In the genomic region with DNA sequence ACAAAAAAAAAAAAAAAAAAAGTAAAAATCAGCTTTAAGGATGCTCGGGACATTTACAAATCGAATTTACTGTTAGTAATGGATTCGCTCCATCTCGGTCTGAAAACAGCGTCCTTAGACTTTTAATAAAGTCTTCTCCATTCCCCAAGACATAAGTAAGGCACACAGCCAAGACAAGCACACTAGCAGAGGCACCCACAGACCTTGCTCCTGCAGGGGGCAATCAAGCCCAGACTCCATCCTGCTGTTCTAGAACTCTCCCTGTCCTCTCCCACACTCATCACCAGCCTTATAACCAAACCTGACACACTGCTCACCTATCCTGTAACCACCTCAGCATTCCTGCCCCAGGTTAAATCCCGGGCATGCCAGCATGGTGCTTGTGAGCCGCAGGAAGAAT, we compare ENCODE assay signal across 9 mouse cellular contexts. TPM values are rescaled to one million over a fixed set of nuclear protein-coding genes. Genes with fewer than 3 reads are reported as not detected.
DNase-seq lines count a peak whose midpoint lies in the region; ATAC-seq and TF ChIP-seq lines count a peak whose summit lies in the region.
"Had no signal": no experiment of that assay in that cellular context is flagged by ENCODE, and none has a peak within 500 bp of the region (broad histone marks: within the 10 kb centered on the region; RNA-seq: fewer than 3 reads in every experiment).

No protein-coding gene starts in this region.

- H3K36me3 ChIP-seq in kidney, adult 2 months (ENCODE audit: control insufficient read depth, insufficient read depth, low read length) = no peaks in the 10 kb centered on the region

- WGBS in kidney, adult 2 months = 65% methylated on average over 7 of the region's 7 CpGs

- no peak overlapping the region for H3K4me3 ChIP-seq in kidney, adult 2 months (ENCODE audit: insufficient read depth, low read depth, low read length)

- no peaks in the 10 kb centered on the region for H3K27me3 ChIP-seq in kidney, adult 2 months (replicated peaks; ENCODE audit: control insufficient read depth, insufficient read depth, low read length)

- no peak; the same call in 1 of the 2 replicates for TF ChIP-seq CTCF in kidney, adult 2 months (conservative IDR thresholded peaks at IDR 0.05; ENCODE audit: insufficient read depth, insufficient read length, low read depth, low read length)

- peak; percentile 36 for ATAC-seq in frontal cortex, adult (ENCODE audit: low TSS enrichment)
- ATAC-seq in inflammation-experienced regulatory T-cells, adult 6 months = no peak
- ATAC-seq: CD4-positive, CD25-positive, alpha-beta regulatory T cell, adult 4 months had no signal

- no peak for DNase-seq in frontal cortex, postnatal 36 days (ENCODE audit: low spot score in 2 of 2)
- peak; percentile 54 for DNase-seq in heart, adult 8-10 months (ENCODE audit: low spot score)
- peak; percentile 60 for DNase-seq in kidney, adult 2 months
- DNase-seq in lung, postnatal 25 days (ENCODE audit: low spot score) = peak; percentile 54
- DNase-seq in ovary, postnatal 14 days (ENCODE audit: low spot score) = no peak
- no peak for DNase-seq in natural killer cell, adult 2 months (ENCODE audit: low spot score in 2 of 2)

- peak overlapping the region; percentile 86 for H3K27ac ChIP-seq in kidney, adult 2 months (ENCODE audit: insufficient read depth, low read depth, low read length)

- peaks cover 4% of the 10 kb centered on the region for H3K4me1 ChIP-seq in kidney, adult 2 months (ENCODE audit: control insufficient read depth, insufficient read depth, low read length)

- TF ChIP-seq POLR2A in kidney, adult 2 months (IDR thresholded peaks at IDR 0.05; ENCODE audit: low read depth, low read length) = no peak

RNA-seq across cellular contexts. Expression of a gene that starts 52.9 kb away (rescaled TPM):
- 100 to 1,000 TPM in 2 of 4 experiments, 10 to 100 TPM in 2; 86.3 to 134 (median 102) TPM for total RNA-seq in heart, adult 8-10 months (2022)
- 10.6 and 11.0 TPM in 2 replicates for polyA plus RNA-seq in kidney, adult 2 months (2012; rRNA removed)
- under 1 TPM in 2 of 3 experiments, not detected in 1; 0.04 to 0.07 TPM for polyA plus RNA-seq in inflammation-experienced regulatory T-cells, adult 6 months (2017; shearing (Covaris generic))
- polyA plus RNA-seq: CD4-positive, CD25-positive, alpha-beta regulatory T cell, adult 4 months had no signal

Comparison
In these comparisons a context has a peak if more than half of its experiments do, and no peak if none do; other contexts are left out.
1. DNase-seq: peak in heart, adult 8-10 months (single experiment), kidney, adult 2 months (single experiment) and lung, postnatal 25 days (single experiment); none in frontal cortex, postnatal 36 days (0 of 2), ovary, postnatal 14 days (single experiment) and natural killer cell, adult 2 months (0 of 2).
2. RNA of a gene that starts 52.9 kb away (polyA plus RNA-seq): 10.6 to 11.0 TPM in kidney, adult 2 months; 0.04 to 0.07 TPM in inflammation-experienced regulatory T-cells, adult 6 months; every median in the first group is over 10 times any median in the second.